Comparison of ENCODE assay signal across 9 mouse cellular contexts in the genomic region with DNA sequence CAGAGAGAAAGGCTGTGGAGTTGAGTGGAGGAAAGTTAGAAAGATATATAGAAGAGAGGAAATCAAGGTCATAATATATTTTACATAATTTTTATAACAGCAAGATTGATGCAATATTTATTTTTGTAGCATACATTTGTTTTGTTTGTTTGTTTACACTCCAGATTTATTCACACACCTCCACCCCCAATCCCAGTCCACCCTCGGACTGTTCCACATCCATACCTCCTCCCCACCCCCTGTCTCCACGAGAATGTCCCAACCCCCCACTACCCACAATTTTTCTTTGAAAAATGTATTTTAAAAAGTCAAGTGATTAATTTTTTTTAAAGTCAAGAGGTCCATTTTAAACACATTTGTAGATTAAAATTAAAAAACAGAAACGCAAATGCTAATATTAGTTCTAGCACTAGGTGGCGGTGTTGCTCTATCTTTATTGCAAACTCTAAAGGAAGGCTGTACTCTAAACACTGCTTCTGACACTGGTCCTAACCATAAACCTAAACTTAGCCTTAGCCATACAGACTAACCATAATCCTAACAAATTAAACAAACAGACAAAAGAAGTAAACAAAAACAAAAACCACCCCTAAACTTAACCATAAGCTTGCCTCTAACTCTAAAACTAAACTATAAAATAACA.
DNase-seq lines count a peak whose midpoint lies in the region; ATAC-seq and TF ChIP-seq lines count a peak whose summit lies in the region.
"Had no signal": no experiment of that assay in that cellular context is flagged by ENCODE, and none has a peak within 500 bp of the region (broad histone marks: within the 10 kb centered on the region; RNA-seq: fewer than 3 reads in every experiment).

No protein-coding gene starts in this region.

- TF ChIP-seq CTCF in stomach, postnatal 0 days (IDR thresholded peaks at IDR 0.05; ENCODE audit: low read depth): peak; percentile 82

- 19% methylated on average over 4 of the region's 4 CpGs for WGBS in stomach, postnatal 0 days

- no peak for ATAC-seq in stomach, postnatal 0 days (ENCODE audit: low FRiP score, low TSS enrichment)

- intact Hi-C loops in left cerebral cortex, postnatal 36 days (cut with DNase I): loop anchor here (2.0 to 10.0 kb wide), 6 partner anchors 616 to 1984 kb away; partner anchors contain the start of gene Tle4

- no peaks in the 10 kb centered on the region for H3K9me3 ChIP-seq in stomach, postnatal 0 days (ENCODE audit: control insufficient read depth, low read length)
- H3K9me3 ChIP-seq: embryonic facial prominence, embryonic 15.5 days; lung, embryonic 15.5 days had no signal

- DNase-seq in left cerebral cortex, adult 18-20 months (ENCODE audit: low spot score in 2 of 2): peak; percentile 16 to 63
- DNase-seq in left cerebral cortex, postnatal 36 days (ENCODE audit: low spot score in 2 of 2): no peak
- DNase-seq in MN1 (ENCODE audit: low spot score): peak; percentile 42
- peak; percentile 73 to 75 for DNase-seq in cerebellum, postnatal 14 days
- peak; percentile 61 for DNase-seq in induced T-regulatory cell, adult 2 months (ENCODE audit: low read depth)
- peak; percentile 57 for DNase-seq in lung, postnatal 14 days
- DNase-seq in stomach, postnatal 0 days (ENCODE audit: low spot score): no peak

- no peaks in the 10 kb centered on the region for H3K36me3 ChIP-seq in stomach, postnatal 0 days (ENCODE audit: control insufficient read depth, insufficient read depth, low read length)
- H3K36me3 ChIP-seq: embryonic facial prominence, embryonic 15.5 days; lung, embryonic 15.5 days had no signal

- H3K4me3 ChIP-seq in stomach, postnatal 0 days (ENCODE audit: low read depth, low read length): no peak overlapping the region
- H3K4me3 ChIP-seq: embryonic facial prominence, embryonic 15.5 days; lung, embryonic 15.5 days had no signal

- TF ChIP-seq EP300 in stomach, postnatal 0 days (optimal IDR thresholded peaks at IDR 0.05): no peak

- H3K27me3 ChIP-seq in stomach, postnatal 0 days (ENCODE audit: control insufficient read depth, insufficient read depth, low read length): no peaks in the 10 kb centered on the region
- H3K27me3 ChIP-seq: embryonic facial prominence, embryonic 15.5 days; lung, embryonic 15.5 days had no signal

- no peak overlapping the region for H3K27ac ChIP-seq in stomach, postnatal 0 days (replicated peaks)
- H3K27ac ChIP-seq: embryonic facial prominence, embryonic 15.5 days; lung, embryonic 15.5 days had no signal

- H3K9ac ChIP-seq in stomach, postnatal 0 days (ENCODE audit: low read length): no peak overlapping the region
- H3K9ac ChIP-seq: embryonic facial prominence, embryonic 15.5 days; lung, embryonic 15.5 days had no signal

- H3K4me1 ChIP-seq in stomach, postnatal 0 days (replicated peaks; ENCODE audit: control insufficient read depth, insufficient read depth): no peaks in the 10 kb centered on the region
- H3K4me1 ChIP-seq: embryonic facial prominence, embryonic 15.5 days; lung, embryonic 15.5 days had no signal

- H3K4me2 ChIP-seq in stomach, postnatal 0 days (replicated peaks; ENCODE audit: low read depth): no peak overlapping the region
- H3K4me2 ChIP-seq: embryonic facial prominence, embryonic 15.5 days; lung, embryonic 15.5 days had no signal

Comparison
In these comparisons a context has a peak if more than half of its experiments do, and no peak if none do; other contexts are left out.
1. DNase-seq: peak in left cerebral cortex, adult 18-20 months (2 of 2), MN1 (single experiment), cerebellum, postnatal 14 days (2 of 2), induced T-regulatory cell, adult 2 months (single experiment) and lung, postnatal 14 days (single experiment); none in left cerebral cortex, postnatal 36 days (0 of 2) and stomach, postnatal 0 days (single experiment).